Mouse (Mus musculus) CH12.LX (cell line): ENCODE data around the gene Mast3.

Experiments
- CHD1 ChIP-seq: IDR thresholded peaks from 2 replicates; pipeline ENCODE4 v1.6.1; 2012; ENCODE audit warnings: low read depth, low read length, improper control_type of control experiment, inconsistent platforms
- CTCF ChIP-seq, 2 experiments: IDR thresholded peaks in 1 of 2; conservative IDR thresholded peaks in 1 of 2; 2 replicates each; pipeline ENCODE4 v1.5.1; 2011 to 2012; ENCODE audit warnings: low read depth in 2 of 2, low read length in 2 of 2, improper control_type of control experiment in 1 of 2, inconsistent platforms in 1 of 2, mild to moderate bottlenecking in 1 of 2, moderate library complexity in 1 of 2
- EP300 ChIP-seq: IDR thresholded peaks from 2 replicates; pipeline ENCODE4 v1.6.1; 2011; ENCODE audit warnings: low read length, improper control_type of control experiment
- HCFC1 ChIP-seq: IDR thresholded peaks from 2 replicates; pipeline ENCODE4 v1.6.1; 2012; ENCODE audit warnings: low read depth, mild to moderate bottlenecking, inconsistent platforms, low read length, improper control_type of control experiment
- IRF4 ChIP-seq: IDR thresholded peaks from 2 replicates; pipeline ENCODE4 v1.6.1; 2014; ENCODE audit warnings: low read depth, mild to moderate bottlenecking, inconsistent platforms, low read length, improper control_type of control experiment
- MAX ChIP-seq: IDR thresholded peaks from 2 replicates; pipeline ENCODE4 v1.6.1; 2011; ENCODE audit warnings: low read length, improper control_type of control experiment
- PAX5 ChIP-seq: IDR thresholded peaks from 2 replicates; pipeline ENCODE4 v1.6.1; 2012; ENCODE audit warnings: low read length, inconsistent platforms, mixed read lengths
- POLR2A ChIP-seq: IDR thresholded peaks from 2 replicates; pipeline ENCODE4 v1.6.1; 2011; ENCODE audit warnings: low read depth, mild to moderate bottlenecking, improper control_type of control experiment, low read length
- RCOR1 ChIP-seq: conservative IDR thresholded peaks from 2 replicates; pipeline ENCODE4 v1.6.1; 2012; ENCODE audit warnings: low read depth, mild to moderate bottlenecking, inconsistent platforms, low read length, improper control_type of control experiment
- SMC3 ChIP-seq: IDR thresholded peaks from 2 replicates; pipeline ENCODE4 v1.6.1; 2011; ENCODE audit warnings: low read depth, low read length, improper control_type of control experiment
- TBP ChIP-seq: conservative IDR thresholded peaks from 2 replicates; pipeline ENCODE4 v1.6.1; 2011; ENCODE audit warnings: low read depth, low read length, improper control_type of control experiment
- UBTF ChIP-seq: IDR thresholded peaks from 2 replicates; pipeline ENCODE4 v1.6.1; 2012; ENCODE audit warnings: low read depth, mild to moderate bottlenecking, inconsistent platforms, low read length, improper control_type of control experiment, moderate library complexity
- ZC3H11A ChIP-seq: IDR thresholded peaks from 2 replicates; pipeline ENCODE4 v1.6.1; 2012; ENCODE audit warnings: low read depth, mild to moderate bottlenecking, inconsistent platforms, low read length, improper control_type of control experiment

- TF ChIP-seq CTCF (conservative IDR thresholded peaks at IDR 0.05 in 1 of 2, IDR thresholded peaks at IDR 0.05 in 1 of 2; ENCODE audit: low read depth in 2 of 2, low read length in 2 of 2): no peak
- no peak for TF ChIP-seq EP300
- no peak for TF ChIP-seq POLR2A
- TF ChIP-seq PAX5: no peak
- TF ChIP-seq TBP: no peak
- TF ChIP-seq UBTF: no peak
- no peak for TF ChIP-seq IRF4
- no peak for TF ChIP-seq MAX
- TF ChIP-seq HCFC1: no peak
- no peak for TF ChIP-seq ZC3H11A
- no peak for TF ChIP-seq CHD1
- no peak for TF ChIP-seq SMC3
- no peak for TF ChIP-seq RCOR1
These were observed 7.5 kb downstream of the Mast3 start for GRCm38 (mm10) chr8:70797081-70798070.
